Mouse (Mus musculus) liver, embryonic 13.5 days (tissue): Measurements from ENCODE around the gene Flcn. TPM values are rescaled to one million over a fixed set of nuclear protein-coding genes. Genes with fewer than 3 reads are reported as not detected.
A peak's percentile ranks its signal among the peaks of the same experiment; 100 is the strongest.

Source experiments
- ATAC-seq: fragments of 200-750 bp; cut with Nextera tagmentation; 2 replicates; pipeline ENCODE4 v1.8.0; 2017; ENCODE audit warnings: low read depth, mild to moderate bottlenecking, moderate number of reproducible peaks, moderate library complexity
- DNase-seq: peaks from one replicate; pipeline ENCODE4 v3.0.0; 2022
- H3K27ac ChIP-seq: fragments of 300-500 bp; sonication (generic); 2 replicates; pipeline ENCODE4 v1.5.1; 2015; ENCODE audit warnings: moderate library complexity, mild to moderate bottlenecking, inconsistent platforms
- H3K27me3 ChIP-seq: fragments of 300-500 bp; sonication (generic); 2 replicates; pipeline ENCODE4 v1.6.1; 2015; ENCODE audit warnings: mild to moderate bottlenecking, inconsistent platforms
- H3K36me3 ChIP-seq: fragments of 300-500 bp; sonication (generic); 2 replicates; pipeline ENCODE4 v1.6.1; 2015; ENCODE audit warnings: mild to moderate bottlenecking, inconsistent platforms
- H3K4me1 ChIP-seq: fragments of 300-500 bp; sonication (generic); replicated peaks from 2 replicates; pipeline ENCODE4 v1.6.1; 2015; ENCODE audit warnings: inconsistent platforms
- H3K4me2 ChIP-seq: fragments of 300-500 bp; sonication (generic); 2 replicates; pipeline ENCODE4 v1.6.1; 2015; ENCODE audit warnings: inconsistent platforms, mild to moderate bottlenecking, moderate library complexity
- H3K4me3 ChIP-seq: fragments of 300-500 bp; sonication (generic); replicated peaks from 2 replicates; pipeline ENCODE4 v1.5.1; 2015; ENCODE audit warnings: mild to moderate bottlenecking, inconsistent platforms
- H3K9ac ChIP-seq: fragments of 300-500 bp; sonication (generic); 2 replicates; pipeline ENCODE4 v1.6.1; 2015; ENCODE audit warnings: mild to moderate bottlenecking, inconsistent platforms
- H3K9me3 ChIP-seq: fragments of 300-500 bp; sonication (generic); replicated peaks from 2 replicates; pipeline ENCODE4 v1.6.1; 2016; ENCODE audit warnings: inconsistent platforms
- WGBS: fragments of 180-500 bp; shearing (Covaris S2); methylation state at CpG from one replicate; pipeline ENCODE4 v1.1.7; 2015; ENCODE audit not compliant: insufficient replicate concordance; 5-methylcytosine and 5-hydroxymethylcytosine counted together
- polyA plus RNA-seq: library from polyadenylated mRNA; unstranded; fragments of >200 nt; fragmentation: Nextera tagmentation; extraction: Ambion mirVana; gene quantifications from 2 replicates; pipeline ENCODE4 v1.2.1, GENCODE M21; 2015

Gene Flcn
- polyA plus RNA-seq, 1 experiment from 2014 or later: 14.0 TPM

- peaks cover 79% of the 10 kb centered on the region for H3K36me3 ChIP-seq
- no peak for ATAC-seq
- H3K27ac ChIP-seq: no peak overlapping the region
- no peak overlapping the region for H3K4me3 ChIP-seq
- no peak overlapping the region for H3K4me2 ChIP-seq
- 80% methylated on average over 22 of the region's 22 CpGs for WGBS
- no peaks in the 10 kb centered on the region for H3K9me3 ChIP-seq
- no peak overlapping the region for H3K9ac ChIP-seq
- peaks cover 18% of the 10 kb centered on the region for H3K4me1 ChIP-seq
- no peaks in the 10 kb centered on the region for H3K27me3 ChIP-seq
- DNase-seq: no peak
These were observed 5.3 kb downstream of the Flcn start for GRCm38 (mm10) chr11:59804409-59805110.

GRCm38 (mm10) chr11:59803516-59803915 lies 6.3 kb downstream of the Flcn start:
- no peak overlapping the region for H3K9ac ChIP-seq
- no peak for DNase-seq
- H3K4me3 ChIP-seq: no peak overlapping the region
- 85% methylated on average over 14 of the region's 14 CpGs for WGBS
- no peak overlapping the region for H3K4me2 ChIP-seq
- ATAC-seq: no peak
- peaks cover 8% of the 10 kb centered on the region for H3K4me1 ChIP-seq
- H3K36me3 ChIP-seq: peaks cover 89% of the 10 kb centered on the region
- no peaks in the 10 kb centered on the region for H3K9me3 ChIP-seq
- no peak overlapping the region for H3K27ac ChIP-seq
- no peaks in the 10 kb centered on the region for H3K27me3 ChIP-seq

- Histone ChIP-seq H3K4me3 (no peak overlapping the region), H3K9ac (no peak overlapping the region), H3K9me3 (no peaks in the 10 kb centered on the region), H3K27me3 (no peaks in the 10 kb centered on the region), H3K4me1 (no peaks in the 10 kb centered on the region; the same call in 1 of the 2 replicates), H3K4me2 (no peak overlapping the region), H3K36me3 (peaks cover 98% of the 10 kb centered on the region), H3K27ac (no peak overlapping the region)
- no peak for ATAC-seq
- WGBS: 91% methylated on average over 8 of the region's 8 CpGs
- DNase-seq: no peak
These were observed 7.9 kb downstream of the Flcn start for GRCm38 (mm10) chr11:59801881-59802280.

GRCm38 (mm10) chr11:59800412-59800811 lies 9.4 kb downstream of the Flcn start:
- no peak overlapping the region for H3K9ac ChIP-seq
- ATAC-seq (no peak), DNase-seq (no peak)
- 87% methylated on average over 10 of the region's 10 CpGs for WGBS
- no peaks in the 10 kb centered on the region for H3K4me1 ChIP-seq
- peaks cover 91% of the 10 kb centered on the region for H3K36me3 ChIP-seq
- H3K27ac ChIP-seq: no peak overlapping the region
- H3K4me2 ChIP-seq: no peak overlapping the region
- no peak overlapping the region for H3K4me3 ChIP-seq
- no peaks in the 10 kb centered on the region for H3K9me3 ChIP-seq
- H3K27me3 ChIP-seq: no peaks in the 10 kb centered on the region

- H3K36me3 ChIP-seq: peaks cover 65% of the 10 kb centered on the region
- 83% methylated on average over 6 of the region's 6 CpGs for WGBS
- no peak overlapping the region for H3K27ac ChIP-seq
- DNase-seq: no peak
- no peak for ATAC-seq
- no peaks in the 10 kb centered on the region for H3K4me1 ChIP-seq
- no peaks in the 10 kb centered on the region for H3K9me3 ChIP-seq
- no peak overlapping the region for H3K9ac ChIP-seq
- H3K4me3 ChIP-seq: no peak overlapping the region
- no peaks in the 10 kb centered on the region for H3K27me3 ChIP-seq
- H3K4me2 ChIP-seq: no peak overlapping the region
These were observed 16.4 kb downstream of the Flcn start for GRCm38 (mm10) chr11:59793390-59793789.

- WGBS: 91% methylated on average over 1 of the region's 1 CpGs
- H3K9me3 ChIP-seq: no peaks in the 10 kb centered on the region
- ATAC-seq: no peak
These were observed 20.5 kb downstream of the Flcn start for GRCm38 (mm10) chr11:59789311-59789710.

GRCm38 (mm10) chr11:59787199-59787781 lies 22.5 kb downstream of the Flcn start, which contains the start of gene Pld6:
Gene Pld6 (minus strand): TSS chr11:59787645.
- DNase-seq: peak; percentile 75
- Histone ChIP-seq H3K9me3 (no peaks in the 10 kb centered on the region), H3K27me3 (0 out of 2 replicates have a peak, but pooled peaks cover 8% of the 10 kb centered on the region), H3K4me2 (peak within 1 kb of the TSS; percentile 84), H3K27ac (no peak within 1 kb of the TSS), H3K4me3 (peak within 1 kb of the TSS; percentile 58), H3K4me1 (peaks cover 12% of the 10 kb centered on the region), H3K36me3 (peaks cover 12% of the 10 kb centered on the region), H3K9ac (peak within 1 kb of the TSS; percentile 66)
- ATAC-seq: peak; percentile 77
- 2% methylated on average over 51 of the region's 51 CpGs for WGBS

More at GRCm38 (mm10) chr11:59789311-59789710, 20.5 kb downstream of the Flcn start:
- DNase-seq: no peak
- no peak overlapping the region for H3K27ac ChIP-seq
- peaks cover 12% of the 10 kb centered on the region for H3K4me1 ChIP-seq
- no peak overlapping the region for H3K9ac ChIP-seq
- H3K4me2 ChIP-seq: no peak overlapping the region
- H3K27me3 ChIP-seq: 0 out of 2 replicates have a peak, but pooled peaks cover 8% of the 10 kb centered on the region
- peaks cover 31% of the 10 kb centered on the region for H3K36me3 ChIP-seq
- H3K4me3 ChIP-seq: no peak overlapping the region

GRCm38 (mm10) chr11:59786444-59787198 lies 23.2 kb downstream of the Flcn start:
- H3K4me3 ChIP-seq: peak overlapping the region; percentile 58
- 46% methylated on average over 15 of the region's 15 CpGs for WGBS
- no peaks in the 10 kb centered on the region for H3K9me3 ChIP-seq
- DNase-seq (no peak), ATAC-seq (no peak; the same call in 1 of the 2 replicates)
- H3K4me1 ChIP-seq: peaks cover 12% of the 10 kb centered on the region
- peaks cover 5% of the 10 kb centered on the region for H3K36me3 ChIP-seq
- H3K27ac ChIP-seq: no peak overlapping the region
- peak overlapping the region; percentile 84 for H3K4me2 ChIP-seq
- H3K27me3 ChIP-seq: 0 out of 2 replicates have a peak, but pooled peaks cover 8% of the 10 kb centered on the region
- peak overlapping the region; percentile 66 for H3K9ac ChIP-seq

GRCm38 (mm10) chr11:59783591-59783990 lies 26.2 kb downstream of the Flcn start:
- no peak for ATAC-seq
- Histone ChIP-seq H3K36me3 (no peaks in the 10 kb centered on the region), H3K9me3 (no peaks in the 10 kb centered on the region), H3K27ac (no peak overlapping the region), H3K4me2 (no peak overlapping the region), H3K4me3 (no peak overlapping the region), H3K9ac (no peak overlapping the region), H3K27me3 (0 out of 2 replicates have a peak, but pooled peaks cover 8% of the 10 kb centered on the region), H3K4me1 (peaks cover 12% of the 10 kb centered on the region)
- 83% methylated on average over 6 of the region's 6 CpGs for WGBS
- DNase-seq: no peak

GRCm38 (mm10) chr11:59782091-59782590 lies 27.7 kb downstream of the Flcn start:
- ATAC-seq (no peak), DNase-seq (no peak)
- Histone ChIP-seq H3K9ac (no peak overlapping the region), H3K27ac (no peak overlapping the region), H3K4me3 (no peak overlapping the region), H3K9me3 (no peaks in the 10 kb centered on the region), H3K4me1 (peaks cover 4% of the 10 kb centered on the region), H3K4me2 (no peak overlapping the region), H3K27me3 (0 out of 2 replicates have a peak, but pooled peaks cover 3% of the 10 kb centered on the region), H3K36me3 (peaks cover 6% of the 10 kb centered on the region)
- WGBS: 70% methylated on average over 7 of the region's 7 CpGs

GRCm38 (mm10) chr11:59780241-59780640 lies 29.6 kb downstream of the Flcn start:
- Histone ChIP-seq H3K27ac (no peak overlapping the region), H3K36me3 (peaks cover 20% of the 10 kb centered on the region), H3K9ac (no peak overlapping the region), H3K4me1 (no peaks in the 10 kb centered on the region), H3K4me3 (no peak overlapping the region), H3K9me3 (no peaks in the 10 kb centered on the region), H3K27me3 (no peaks in the 10 kb centered on the region), H3K4me2 (no peak overlapping the region)
- DNase-seq (no peak), ATAC-seq (no peak)
- 69% methylated on average over 4 of the region's 4 CpGs for WGBS
